Mouse (Mus musculus): Measurements from ENCODE around the gene Cyp11a1.

Cyp11a1 gene

GRCm38 (mm10) chr9:58008336-58009014 is 2.3 kb downstream of the Cyp11a1 start:
- no peak for DNase-seq (ENCODE audit: extremely low read depth, low read depth)

DNA sequence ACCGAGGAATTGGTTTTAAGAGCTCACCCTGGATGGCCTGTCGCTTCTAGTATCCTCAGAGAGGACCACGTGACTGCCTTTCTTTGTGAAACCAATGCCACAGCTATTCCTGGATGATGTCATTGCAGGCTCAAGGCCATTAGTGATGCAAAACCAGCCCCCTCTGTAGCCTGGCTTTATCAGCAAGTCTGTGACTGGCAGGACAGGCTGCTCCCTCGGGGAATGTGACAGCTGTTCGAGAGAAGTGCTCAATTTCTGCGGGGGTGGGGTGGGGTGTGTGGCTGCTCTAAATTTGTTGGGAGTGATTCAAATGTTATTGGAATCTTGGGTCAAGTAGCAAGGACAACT is 2.8 kb downstream of the Cyp11a1 start:
- DNase-seq (ENCODE audit: extremely low read depth, low read depth) = no peak

- DNase-seq (ENCODE audit: extremely low read depth, low read depth) = no peak
Observed at GRCm38 (mm10) chr9:58009588-58009987, 3.4 kb downstream of the Cyp11a1 start.

DNA sequence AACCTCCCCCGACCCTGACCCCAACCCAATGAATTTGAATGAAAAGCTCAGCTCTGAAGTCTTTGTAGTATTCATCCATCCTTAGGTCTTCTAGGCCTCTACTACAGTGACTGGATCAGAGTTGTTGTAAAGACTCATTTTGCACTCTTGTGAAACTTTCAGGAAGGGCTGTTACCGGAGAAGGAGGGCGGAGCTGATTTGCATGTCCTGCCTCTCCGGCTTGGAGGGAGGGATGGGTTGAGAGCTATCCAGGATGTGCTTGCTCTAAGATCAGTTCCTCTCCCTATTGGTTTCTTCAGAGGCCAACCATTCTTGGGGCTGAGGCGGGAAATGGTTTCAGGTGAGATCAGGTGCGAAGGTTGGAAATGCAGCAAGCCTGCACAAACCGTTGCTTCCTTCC is 4.8 kb downstream of the Cyp11a1 start:
- no peak for DNase-seq (ENCODE audit: extremely low read depth, low read depth)

DNA sequence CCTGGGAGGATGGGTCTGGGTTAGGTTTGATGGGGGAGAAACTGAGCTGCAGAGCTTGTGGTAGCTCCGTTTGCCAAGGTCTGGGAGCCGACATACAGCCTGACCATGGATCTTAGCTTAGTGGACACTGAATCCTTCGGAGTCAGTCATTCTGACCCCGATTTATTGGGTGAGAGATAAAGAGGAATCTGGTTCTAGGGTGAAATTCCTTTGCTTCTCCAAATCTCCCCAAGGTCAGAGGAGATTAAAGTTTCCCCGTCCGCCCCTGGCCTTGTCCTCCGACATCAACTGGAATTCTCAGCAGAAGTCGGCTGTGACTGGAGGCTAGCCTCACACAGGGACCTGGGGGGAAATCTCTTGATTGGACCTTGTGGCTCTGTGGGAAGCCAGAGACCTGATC is 5.3 kb downstream of the Cyp11a1 start:
- no peak for DNase-seq (ENCODE audit: extremely low read depth, low read depth)

DNA sequence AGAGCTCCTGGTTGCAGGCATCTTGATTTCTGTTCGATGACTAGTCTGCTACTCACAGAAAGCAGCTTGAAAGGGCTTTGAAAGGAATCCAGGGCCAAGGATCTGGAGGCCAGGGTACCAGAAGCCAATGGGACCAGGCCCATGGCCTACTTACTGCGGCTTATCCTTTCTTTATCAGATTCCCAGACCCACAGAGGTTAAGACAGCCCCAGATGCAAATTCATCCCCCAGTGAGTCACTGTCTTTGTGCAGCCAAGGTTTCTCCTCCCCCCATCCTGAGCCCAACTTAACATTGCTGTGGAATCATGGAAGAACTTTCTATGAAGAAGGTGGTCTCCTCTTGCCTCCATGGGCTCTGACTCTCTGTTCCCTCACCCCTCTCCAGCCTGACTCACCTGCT is 6.3 kb downstream of the Cyp11a1 start:
- DNase-seq (ENCODE audit: extremely low read depth, low read depth) = no peak

- no peak for DNase-seq (ENCODE audit: extremely low read depth, low read depth)
Observed at GRCm38 (mm10) chr9:58012935-58013334, 6.7 kb downstream of the Cyp11a1 start.

DNA sequence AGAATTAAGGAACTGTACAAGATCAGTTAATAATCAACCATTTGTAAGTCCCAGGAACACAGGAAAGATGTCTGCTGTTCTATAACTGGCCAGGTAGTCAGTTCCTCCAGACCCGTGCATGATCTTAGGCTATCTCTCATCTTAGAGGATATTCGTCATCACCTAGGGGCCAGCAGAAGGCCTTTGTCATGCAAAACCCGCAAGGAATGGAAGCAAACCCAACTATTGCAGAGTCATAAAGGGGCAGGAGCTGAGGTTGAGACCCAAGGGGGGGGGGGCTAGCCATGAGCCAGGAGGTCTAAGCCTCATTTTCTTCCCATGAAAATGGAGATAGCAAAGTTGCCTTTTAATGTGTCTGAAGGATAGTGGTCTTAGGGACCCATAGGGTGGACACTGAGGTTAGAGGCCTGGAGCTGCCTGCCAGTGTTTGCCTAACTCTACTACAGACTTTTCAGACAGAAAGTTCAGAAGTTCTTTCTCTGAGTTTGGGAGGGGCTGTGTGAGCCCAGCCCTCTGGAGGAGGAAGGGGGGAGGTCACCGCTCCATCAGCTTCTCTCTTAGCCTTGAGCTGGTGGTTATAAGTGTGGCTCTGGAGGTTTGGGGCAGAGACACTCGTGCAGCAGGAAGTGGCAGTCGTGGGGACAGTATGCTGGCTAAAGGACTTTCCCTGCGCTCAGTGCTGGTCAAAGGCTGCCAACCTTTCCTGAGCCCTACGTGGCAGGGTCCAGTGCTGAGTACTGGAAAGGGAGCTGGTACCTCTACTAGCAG is 8.4 kb downstream of the Cyp11a1 start:
- DNase-seq (ENCODE audit: extremely low read depth, low read depth) = no peak

- no peak for DNase-seq (ENCODE audit: extremely low read depth, low read depth)
Observed at GRCm38 (mm10) chr9:58015856-58016255, 9.6 kb downstream of the Cyp11a1 start.

DNA sequence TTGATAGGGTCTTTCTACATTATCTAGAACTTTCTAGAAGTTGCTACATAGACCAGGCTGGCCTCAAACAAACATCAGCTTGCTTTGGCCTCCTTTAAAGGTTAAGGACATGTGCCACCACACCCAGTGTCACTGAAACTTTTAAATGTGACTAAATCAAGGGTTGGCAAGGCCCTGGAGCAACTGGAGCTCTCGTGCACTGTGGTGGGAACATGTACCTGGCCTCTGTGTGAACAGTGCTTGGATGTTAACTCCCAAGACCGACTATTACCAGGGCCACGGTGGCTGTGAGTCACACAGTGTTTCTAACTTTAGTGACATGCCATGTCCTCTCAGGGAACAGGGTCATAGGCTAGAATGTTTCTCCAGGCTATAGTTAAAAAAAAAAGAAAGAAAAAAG is 10.8 kb downstream of the Cyp11a1 start:
- no peak for DNase-seq (ENCODE audit: extremely low read depth, low read depth)

DNA sequence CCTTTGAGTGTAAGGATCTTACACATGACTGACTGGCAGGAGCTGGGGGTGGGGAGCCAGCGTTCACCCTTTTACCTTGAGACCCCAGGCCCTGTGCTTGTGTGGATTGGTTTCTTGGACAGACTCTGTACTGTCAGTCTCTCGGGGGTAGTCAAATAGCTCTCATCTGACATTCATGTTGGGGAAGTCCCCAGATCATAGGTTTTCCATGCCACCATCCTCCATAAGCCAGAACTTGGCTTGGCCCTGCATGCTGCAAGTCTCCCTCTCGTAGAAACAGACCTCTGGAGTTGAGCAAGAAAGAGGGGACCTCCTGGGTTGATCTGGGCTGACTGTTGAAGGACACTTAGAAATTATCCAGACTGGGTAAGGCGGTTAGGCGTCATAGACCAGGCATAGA is 12.2 kb downstream of the Cyp11a1 start:
- DNase-seq (ENCODE audit: extremely low read depth, low read depth) = no peak

DNA sequence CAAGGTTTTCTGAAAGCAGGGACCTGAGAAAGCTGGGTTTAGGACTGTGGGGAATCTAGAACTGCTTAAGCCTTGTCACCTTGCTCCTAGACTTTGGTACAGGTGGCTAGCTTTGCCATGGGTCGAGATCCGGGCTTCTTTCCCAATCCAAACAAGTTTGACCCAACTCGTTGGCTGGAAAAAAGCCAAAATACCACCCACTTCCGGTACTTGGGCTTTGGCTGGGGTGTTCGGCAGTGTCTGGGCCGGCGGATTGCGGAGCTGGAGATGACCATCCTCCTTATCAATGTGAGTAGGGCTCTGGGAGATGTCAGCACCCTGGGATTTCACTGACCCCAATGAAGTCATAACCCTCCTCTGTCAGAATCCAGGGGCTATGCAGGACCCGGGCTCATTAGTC is 19.8 kb downstream of the Cyp11a1 start:
- DNase-seq (ENCODE audit: extremely low read depth, low read depth) = no peak

DNA sequence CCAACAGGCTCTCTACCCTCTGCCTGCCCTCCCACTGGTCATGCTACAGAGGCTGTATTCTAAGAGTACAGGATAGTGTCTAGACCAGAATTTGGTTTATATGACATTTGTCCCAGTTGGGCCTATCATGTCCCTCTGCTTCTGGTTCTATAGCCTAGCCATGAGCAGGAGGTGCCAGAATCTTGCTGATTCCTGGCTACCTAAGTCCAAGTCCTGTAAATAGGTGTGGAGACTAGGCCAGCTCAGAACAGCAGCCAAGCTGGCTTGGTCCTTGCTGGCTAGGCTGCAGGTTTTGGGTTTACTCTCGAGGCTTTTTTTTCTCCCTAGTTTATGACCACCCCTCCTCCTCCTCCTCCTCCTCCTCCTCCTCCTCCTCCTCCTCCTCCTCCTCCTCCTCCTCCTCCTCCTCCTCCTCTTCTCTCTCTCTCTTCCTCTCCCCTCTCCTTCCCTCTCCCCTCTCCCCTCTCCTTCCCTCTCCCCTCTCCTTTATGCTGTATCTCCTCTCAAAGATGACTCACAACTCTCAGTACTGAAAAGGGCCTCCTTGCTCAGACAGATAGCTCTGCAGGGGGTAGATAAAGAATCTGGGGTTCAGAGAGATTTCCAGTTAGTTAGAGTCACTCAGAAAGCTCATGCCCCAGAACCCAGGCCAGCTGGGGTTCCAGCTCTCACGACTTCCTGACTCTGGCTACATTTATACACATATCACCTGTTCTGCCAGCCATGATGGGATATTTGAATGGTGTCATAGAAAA is 21.4 kb downstream of the Cyp11a1 start:
- no peak for DNase-seq (ENCODE audit: extremely low read depth, low read depth)

DNA sequence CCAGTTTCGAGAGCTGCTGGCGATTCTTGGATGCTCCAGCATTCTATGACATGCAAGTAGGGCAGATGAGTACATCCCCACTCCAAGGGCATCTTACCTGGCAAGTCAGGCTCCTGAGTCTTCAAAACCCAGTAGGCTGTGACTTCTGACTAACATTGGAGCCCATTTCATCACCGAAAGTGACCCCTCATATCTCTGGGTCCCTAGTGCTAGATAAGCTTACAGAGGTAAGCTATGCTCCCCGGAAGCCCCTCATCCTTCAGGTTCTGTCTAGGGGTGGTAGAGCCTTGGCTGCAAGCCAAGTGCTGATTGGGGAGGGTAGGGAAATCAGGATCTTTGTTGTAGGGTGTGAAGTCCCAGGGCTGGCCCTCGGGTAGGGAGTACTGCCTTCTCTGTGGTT is 22.6 kb downstream of the Cyp11a1 start:
- DNase-seq (ENCODE audit: extremely low read depth, low read depth) = no peak

DNA sequence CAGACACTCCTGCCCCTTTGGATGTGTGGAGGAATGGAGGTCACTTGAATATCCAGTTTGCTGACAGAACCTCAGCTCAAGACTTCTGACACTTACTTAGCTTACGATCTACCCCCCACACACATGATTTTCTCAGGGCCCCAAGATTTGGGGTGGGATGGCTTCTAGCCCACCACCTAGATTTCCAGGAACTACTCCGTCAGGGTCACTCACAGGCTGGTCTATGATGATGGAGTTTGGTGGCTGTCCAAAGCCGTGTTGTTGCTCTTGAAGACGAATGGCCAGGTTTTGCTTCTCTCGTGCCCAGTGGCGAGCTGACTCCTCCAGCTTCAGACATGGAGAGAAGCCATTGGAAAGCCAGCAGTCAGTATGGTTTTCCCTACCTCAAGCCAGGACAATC is 23.4 kb downstream of the Cyp11a1 start:
- no peak for DNase-seq (ENCODE audit: extremely low read depth, low read depth)

DNA sequence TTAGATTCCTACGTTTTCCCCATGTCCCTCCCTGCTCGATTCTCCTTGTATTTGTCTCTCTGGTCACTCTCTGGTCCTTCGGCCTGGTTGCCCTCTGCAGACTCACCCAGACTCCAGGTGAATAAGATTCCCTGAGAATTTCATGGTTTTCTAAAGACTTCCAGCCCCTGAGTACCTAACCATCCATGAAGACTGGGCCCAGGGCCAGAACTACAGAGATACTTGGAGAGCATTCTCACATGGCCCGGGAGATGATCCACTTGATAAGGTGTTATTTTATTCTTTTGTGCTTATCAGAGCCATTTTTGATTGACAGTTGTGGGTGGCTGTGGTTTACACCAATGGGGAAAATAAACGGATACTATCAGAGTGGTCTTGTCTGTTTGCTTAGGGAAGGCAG is 25.7 kb downstream of the Cyp11a1 start:
- DNase-seq (ENCODE audit: extremely low read depth, low read depth) = no peak

DNA sequence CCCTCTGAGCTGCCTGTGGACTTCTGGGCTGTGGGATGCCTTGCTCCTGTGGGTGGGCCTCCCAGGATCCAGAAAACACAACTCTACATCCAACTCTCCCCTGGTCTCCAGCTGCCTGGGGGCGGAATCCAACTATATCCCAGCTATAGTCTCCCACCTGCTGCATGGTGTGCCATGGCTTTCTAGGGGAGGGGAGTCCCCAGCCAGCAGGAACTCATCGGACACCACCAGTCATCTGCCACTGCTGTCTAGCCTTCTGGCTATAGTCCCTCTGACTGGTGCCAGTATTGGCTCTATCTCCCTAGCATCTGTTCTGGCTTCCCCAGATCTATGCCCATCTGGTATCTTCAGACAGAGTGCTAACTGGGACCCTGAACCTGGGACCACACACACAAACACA is 29.3 kb downstream of the Cyp11a1 start:
- no peak for DNase-seq (ENCODE audit: extremely low read depth, low read depth)

GRCm38 (mm10) chr9:58035951-58036698 is 29.9 kb downstream of the Cyp11a1 start:
- DNase-seq (ENCODE audit: extremely low read depth, low read depth) = no peak

- no peak for DNase-seq (ENCODE audit: extremely low read depth, low read depth)
Observed at GRCm38 (mm10) chr9:58036961-58037360, 30.8 kb downstream of the Cyp11a1 start.

- no peak for DNase-seq (ENCODE audit: extremely low read depth, low read depth)
Observed at GRCm38 (mm10) chr9:58038500-58039168, 32.4 kb downstream of the Cyp11a1 start.

- DNase-seq (ENCODE audit: extremely low read depth, low read depth) = no peak
Observed at GRCm38 (mm10) chr9:58040977-58041376, 34.8 kb downstream of the Cyp11a1 start.

All from MEL-GATA-1-ER (cell line).